Mouse (Mus musculus) liver, embryonic 14.5 days (tissue): ENCODE measurements around the gene Ppp1r9b.

Experiments used
- CTCF ChIP-seq: IDR thresholded peaks from 2 replicates; pipeline ENCODE4 v1.5.1; 2016; ENCODE audit warnings: antibody characterized with exemption, low read depth, control low read depth
- EP300 ChIP-seq: IDR thresholded peaks from 2 replicates; pipeline ENCODE4 v1.6.1; 2016; ENCODE audit warnings: antibody characterized with exemption, low read depth

GRCm38 (mm10) chr11:94996984-94997383 lies 6.1 kb downstream of the Ppp1r9b start:
- TF ChIP-seq CTCF (no peak), EP300 (no peak)
